Mouse (Mus musculus): ENCODE data around the gene Pds5b.

GRCm38 (mm10) chr5:150818041-150818440, 144.5 kb downstream of the Pds5b start:
- TF ChIP-seq POLR2A (IDR thresholded peaks at IDR 0.05; ENCODE audit: extremely low read depth, insufficient read depth, low read length) (no peak), CTCF (IDR thresholded peaks at IDR 0.05; ENCODE audit: extremely low read depth, insufficient read depth, low read length) (no peak)

Measured in cortical plate, adult 2 months (tissue).